Mouse (Mus musculus) heart, embryonic 12.5 days (tissue): ENCODE results near the gene Pfkm. TPM values are rescaled to one million over a fixed set of nuclear protein-coding genes. Genes with fewer than 3 reads are reported as not detected.

Experiments used
- ATAC-seq: fragments of 200-750 bp; cut with Nextera tagmentation; 2 replicates; pipeline ENCODE4 v1.8.0; 2017; ENCODE audit warnings: moderate TSS enrichment, moderate library complexity; ENCODE audit not compliant: insufficient number of reproducible peaks, low FRiP score
- H3K27ac ChIP-seq: fragments of 300-500 bp; sonication (generic); 2 replicates; pipeline ENCODE4 v1.5.1; 2016; ENCODE audit warnings: mild to moderate bottlenecking, moderate library complexity; ENCODE audit not compliant: poor library complexity, severe bottlenecking
- H3K27me3 ChIP-seq: fragments of 300-500 bp; sonication (generic); replicated peaks from 2 replicates; pipeline ENCODE4 v1.6.1; 2016; ENCODE audit warnings: mild to moderate bottlenecking, moderate library complexity
- H3K36me3 ChIP-seq: fragments of 300-500 bp; sonication (generic); 2 replicates; pipeline ENCODE4 v1.6.1; 2016; ENCODE audit warnings: mild to moderate bottlenecking, moderate library complexity
- H3K4me1 ChIP-seq: fragments of 300-500 bp; sonication (generic); replicated peaks from 2 replicates; pipeline ENCODE4 v1.6.1; 2016; ENCODE audit warnings: mild to moderate bottlenecking
- H3K4me2 ChIP-seq: fragments of 300-500 bp; sonication (generic); 2 replicates; pipeline ENCODE4 v1.6.1; 2016; ENCODE audit warnings: mild to moderate bottlenecking, moderate library complexity
- H3K4me3 ChIP-seq: fragments of 300-500 bp; sonication (generic); 2 replicates; pipeline ENCODE4 v1.5.1; 2016; ENCODE audit warnings: mild to moderate bottlenecking
- H3K9ac ChIP-seq: fragments of 300-500 bp; sonication (generic); 2 replicates; pipeline ENCODE4 v1.6.1; 2016; ENCODE audit warnings: mild to moderate bottlenecking, moderate library complexity
- H3K9me3 ChIP-seq: fragments of 300-500 bp; sonication (generic); replicated peaks from 2 replicates; pipeline ENCODE4 v1.6.1; 2016; ENCODE audit warnings: mild to moderate bottlenecking, moderate library complexity
- WGBS: fragments of 180-500 bp; shearing (Covaris S2); methylation state at CpG from one replicate; pipeline ENCODE4 v1.1.7; 2016; 5-methylcytosine and 5-hydroxymethylcytosine counted together
- polyA plus RNA-seq: library from polyadenylated mRNA; unstranded; fragments of >200 nt; fragmentation: Nextera tagmentation; extraction: Ambion mirVana; gene quantifications from 2 replicates; pipeline ENCODE4 v1.2.1, GENCODE M21; 2016

Pfkm gene
- polyA plus RNA-seq, 1 experiment from 2014 or later, result 80.3 TPM

DNA sequence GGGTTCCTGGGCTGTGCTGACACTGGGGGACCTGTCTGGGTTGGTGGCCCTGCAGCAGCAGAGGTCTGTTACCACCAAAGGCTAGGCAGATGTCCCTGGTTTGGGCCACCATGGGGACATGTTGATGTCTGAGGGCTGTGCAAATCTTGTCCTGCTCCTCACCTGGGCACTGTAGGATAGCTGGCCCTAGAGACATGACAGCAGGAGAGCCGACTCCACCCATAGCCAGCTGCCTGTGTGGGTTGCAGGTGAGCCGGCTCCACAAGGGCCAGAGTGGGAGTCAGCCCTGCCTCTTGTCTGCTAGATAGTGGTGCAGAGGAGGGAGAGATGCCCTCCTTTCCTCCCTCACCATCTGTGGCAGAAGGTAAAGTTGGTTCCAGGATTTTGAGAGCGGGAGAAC lies 22.0 kb upstream of the Pfkm start:
- H3K4me3 ChIP-seq, result no peak overlapping the region
- 91% methylated on average over 3 of the region's 3 CpGs for WGBS
- no peaks in the 10 kb centered on the region for H3K9me3 ChIP-seq
- no peaks in the 10 kb centered on the region; the same call in 1 of the 2 replicates for H3K4me1 ChIP-seq
- no peak overlapping the region for H3K4me2 ChIP-seq
- H3K27me3 ChIP-seq, result no peaks in the 10 kb centered on the region
- no peak for ATAC-seq
- no peak overlapping the region for H3K27ac ChIP-seq
- H3K9ac ChIP-seq, result no peak overlapping the region
- peaks cover 60% of the 10 kb centered on the region for H3K36me3 ChIP-seq

GRCm38 (mm10) chr15:98074521-98074920 lies 17.9 kb upstream of the Pfkm start:
- Histone ChIP-seq H3K9ac (no peak overlapping the region), H3K4me1 (no peaks in the 10 kb centered on the region), H3K27me3 (no peaks in the 10 kb centered on the region), H3K36me3 (peaks cover 71% of the 10 kb centered on the region), H3K4me2 (no peak overlapping the region), H3K4me3 (no peak overlapping the region), H3K27ac (no peak overlapping the region), H3K9me3 (no peaks in the 10 kb centered on the region)
- WGBS, result 89% methylated on average over 8 of the region's 8 CpGs
- no peak for ATAC-seq

GRCm38 (mm10) chr15:98075034-98075433 lies 17.4 kb upstream of the Pfkm start:
- Histone ChIP-seq H3K4me2 (no peak overlapping the region), H3K27me3 (no peaks in the 10 kb centered on the region), H3K9ac (no peak overlapping the region), H3K9me3 (no peaks in the 10 kb centered on the region), H3K36me3 (peaks cover 68% of the 10 kb centered on the region), H3K27ac (no peak overlapping the region), H3K4me3 (no peak overlapping the region), H3K4me1 (no peaks in the 10 kb centered on the region)
- ATAC-seq, result no peak
- 87% methylated on average over 16 of the region's 16 CpGs for WGBS

DNA sequence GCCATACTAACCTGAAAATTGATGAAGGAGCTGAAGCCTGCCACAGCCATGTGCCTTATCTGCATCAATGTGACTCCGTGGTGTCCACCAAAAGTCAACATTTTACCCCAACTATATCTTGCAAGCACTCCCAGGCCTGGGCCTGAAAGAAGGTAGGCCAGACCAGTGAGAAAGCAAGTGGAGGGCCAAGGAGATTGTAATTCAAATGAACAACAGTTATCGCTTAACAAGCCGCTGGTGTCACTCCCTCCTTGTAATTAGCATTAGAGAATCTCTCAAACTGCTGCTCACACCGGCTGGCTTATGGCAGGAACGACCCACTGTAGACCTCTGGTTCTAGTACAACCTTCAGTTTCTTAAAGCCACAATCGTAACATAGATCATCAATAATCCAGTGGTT lies 15.5 kb upstream of the Pfkm start:
- H3K4me2 ChIP-seq, result no peak overlapping the region
- H3K9ac ChIP-seq, result no peak overlapping the region
- no peak overlapping the region for H3K27ac ChIP-seq
- no peaks in the 10 kb centered on the region for H3K27me3 ChIP-seq
- 91% methylated on average over 6 of the region's 6 CpGs for WGBS
- no peaks in the 10 kb centered on the region for H3K4me1 ChIP-seq
- no peaks in the 10 kb centered on the region for H3K9me3 ChIP-seq
- ATAC-seq, result no peak
- peaks cover 66% of the 10 kb centered on the region for H3K36me3 ChIP-seq
- no peak overlapping the region for H3K4me3 ChIP-seq

DNA sequence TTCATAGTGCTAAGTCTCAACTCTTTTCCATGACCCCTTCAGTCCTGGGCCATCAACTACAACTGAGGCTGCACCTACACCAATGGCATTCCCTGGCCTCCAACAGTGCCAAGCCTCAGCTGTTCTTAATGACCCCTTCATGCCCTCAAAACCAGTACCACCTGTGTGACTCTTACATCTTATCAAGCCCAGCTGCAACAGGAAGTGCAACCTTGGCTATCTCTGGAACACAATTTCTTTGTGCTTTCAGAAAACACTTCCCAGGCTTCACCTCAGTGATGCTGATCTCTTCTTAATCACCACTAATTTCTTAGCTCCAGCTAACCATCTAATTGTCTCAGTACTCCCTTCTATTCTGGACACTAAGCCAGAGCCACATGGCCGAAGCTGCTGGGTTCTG lies 3.5 kb upstream of the Pfkm start:
- Histone ChIP-seq H3K9me3 (no peaks in the 10 kb centered on the region), H3K4me1 (peaks cover 7% of the 10 kb centered on the region), H3K9ac (no peak overlapping the region), H3K27me3 (no peaks in the 10 kb centered on the region), H3K27ac (no peak overlapping the region), H3K4me3 (no peak overlapping the region), H3K4me2 (no peak overlapping the region), H3K36me3 (peaks cover 31% of the 10 kb centered on the region)
- whole genome bisulfite sequencing, result 97% methylated on average over 1 of the region's 1 CpGs
- no peak for ATAC-seq

DNA sequence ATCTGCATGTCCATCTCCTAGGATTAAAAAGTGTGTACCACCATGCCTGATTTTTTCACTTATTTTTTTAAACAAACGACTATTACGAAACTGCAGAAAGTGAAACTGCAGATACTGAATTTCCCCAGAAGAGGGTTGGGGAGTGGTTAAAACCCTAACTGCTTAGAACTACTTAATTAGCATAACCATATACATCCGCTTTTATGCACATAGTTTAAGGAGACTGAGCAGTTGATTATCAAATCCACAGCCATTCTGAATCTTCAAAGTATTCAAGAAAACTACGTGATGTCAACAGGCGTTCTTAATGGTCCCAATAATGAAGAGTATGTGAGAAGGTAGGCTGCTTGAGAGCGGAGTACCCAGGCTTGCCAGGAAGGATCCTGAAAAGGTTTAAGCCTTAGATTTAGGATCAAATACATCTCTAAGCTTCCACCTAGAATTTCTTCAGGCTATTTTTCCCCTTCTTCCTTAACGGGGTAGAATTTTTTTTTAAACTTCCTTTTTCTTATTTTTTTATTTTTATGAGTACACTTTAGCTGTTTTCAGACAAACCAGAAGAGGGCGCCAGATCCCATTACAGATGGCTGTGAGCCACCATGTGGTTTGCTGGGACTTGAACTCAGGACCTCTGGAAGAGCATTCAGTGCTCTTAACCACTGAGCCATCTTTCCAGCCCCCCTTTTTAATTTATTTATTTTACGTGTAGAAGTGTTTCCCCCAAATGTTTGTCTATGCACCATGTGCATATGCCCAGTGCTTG lies 2.8 kb upstream of the Pfkm start:
- peaks cover 24% of the 10 kb centered on the region for H3K36me3 ChIP-seq
- peaks cover 7% of the 10 kb centered on the region for H3K4me1 ChIP-seq
- no peaks in the 10 kb centered on the region for H3K27me3 ChIP-seq
- H3K27ac ChIP-seq, result no peak overlapping the region
- WGBS, result 74% methylated on average over 9 of the region's 9 CpGs
- H3K4me2 ChIP-seq, result no peak overlapping the region
- no peaks in the 10 kb centered on the region for H3K9me3 ChIP-seq
- no peak for ATAC-seq
- no peak overlapping the region for H3K9ac ChIP-seq
- H3K4me3 ChIP-seq, result no peak overlapping the region

DNA sequence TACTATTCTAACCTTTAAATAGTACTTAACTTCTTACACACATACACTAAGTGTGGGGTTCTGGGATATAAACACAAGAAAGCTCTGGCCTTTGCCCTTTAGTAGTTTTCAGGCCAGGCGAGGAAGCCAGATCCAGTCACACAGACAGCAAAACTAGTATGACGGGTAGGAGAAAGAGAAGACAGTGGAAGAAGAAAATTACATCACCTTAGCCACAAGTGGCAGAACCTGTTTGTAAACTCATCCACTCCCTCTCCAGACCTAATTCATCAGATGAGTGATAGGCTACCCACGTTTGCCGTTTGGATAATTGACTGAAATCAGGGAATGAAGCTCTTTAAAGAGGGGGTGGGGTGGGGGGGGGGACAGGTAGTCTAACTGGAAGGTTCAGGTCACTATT lies 548 bp upstream of the Pfkm start:
- Histone ChIP-seq H3K9ac (peak overlapping the region; percentile 58), H3K4me2 (peak overlapping the region; percentile 63), H3K4me1 (peaks cover 7% of the 10 kb centered on the region), H3K36me3 (peaks cover 9% of the 10 kb centered on the region), H3K27ac (no peak overlapping the region), H3K4me3 (peak overlapping the region; percentile 85), H3K27me3 (no peaks in the 10 kb centered on the region), H3K9me3 (no peaks in the 10 kb centered on the region; the same call in 1 of the 2 replicates)
- 31% methylated on average over 4 of the region's 4 CpGs for WGBS
- no peak for ATAC-seq

DNA sequence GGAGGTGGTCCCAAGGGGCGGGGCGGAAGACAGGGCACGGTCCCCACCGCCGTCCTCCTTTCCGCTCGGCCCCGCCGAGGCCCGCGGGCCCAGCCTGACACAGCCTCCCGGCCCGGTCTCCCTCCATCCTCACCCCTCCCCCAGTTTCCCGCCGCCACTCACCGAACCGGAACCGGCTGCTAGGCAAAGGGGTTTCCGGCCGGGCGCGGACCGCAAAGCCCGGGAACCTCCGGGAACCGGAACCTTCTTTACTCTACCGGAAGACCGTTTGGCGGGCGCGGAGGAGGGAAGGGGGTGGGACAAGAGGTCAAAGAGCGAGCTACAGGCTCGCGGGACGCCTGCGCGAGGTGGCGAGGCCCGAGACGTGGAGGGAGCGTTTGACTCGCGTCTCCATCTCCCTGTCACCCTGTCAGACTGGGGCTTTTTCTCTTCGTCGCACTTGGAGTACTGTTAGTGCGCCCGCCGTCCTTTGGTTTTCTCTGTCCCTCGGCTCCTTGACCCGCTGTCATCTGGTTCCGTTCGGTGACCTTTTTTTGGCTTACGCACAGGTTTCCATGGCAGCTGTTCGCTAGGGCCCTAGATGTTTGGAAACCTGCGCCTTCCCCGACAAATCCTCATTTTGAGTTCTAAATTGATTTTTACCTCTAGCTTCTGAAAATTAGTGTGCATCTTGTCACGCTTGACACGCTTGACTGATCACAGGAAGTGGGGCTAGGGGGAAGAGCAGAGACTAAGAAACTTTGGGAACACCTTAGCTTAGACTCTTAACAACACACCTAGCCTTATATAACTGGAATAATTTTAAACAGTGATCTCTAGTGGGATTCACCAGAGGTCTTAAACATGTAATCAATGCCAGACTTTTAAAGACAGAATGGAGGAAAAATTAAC lies 977 bp downstream of the Pfkm start, which contains the start of gene Senp1:
Gene Senp1 (minus strand): TSS at position 624 of the 891 bp plus-strand sequence.
- peak within 1 kb of the TSS; percentile 94 for H3K9ac ChIP-seq

DNA sequence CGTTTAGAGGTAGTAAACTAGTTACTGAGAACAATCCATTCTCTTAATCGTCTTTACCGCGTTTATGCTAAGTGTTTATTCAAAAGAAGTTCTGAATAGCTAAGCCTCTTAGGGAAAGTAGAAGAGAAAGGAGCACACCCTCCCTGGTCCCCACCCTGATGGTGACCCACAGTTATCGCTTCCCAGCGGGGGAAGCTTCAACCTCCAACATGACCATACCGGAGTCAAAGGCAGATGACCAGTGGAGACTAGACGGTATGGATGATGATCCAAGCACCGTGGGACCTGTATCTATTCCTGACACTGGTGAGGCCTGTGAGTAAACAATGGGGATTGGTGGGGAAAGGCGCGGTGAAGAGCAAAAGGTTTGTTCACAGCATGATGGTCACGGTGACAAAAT lies 2.5 kb downstream of the Pfkm start:
- Histone ChIP-seq H3K4me2 (no peak overlapping the region), H3K27ac (no peak overlapping the region), H3K36me3 (no peaks in the 10 kb centered on the region), H3K27me3 (no peaks in the 10 kb centered on the region), H3K9ac (no peak overlapping the region), H3K4me3 (no peak overlapping the region), H3K4me1 (peaks cover 7% of the 10 kb centered on the region), H3K9me3 (no peaks in the 10 kb centered on the region; the same call in 1 of the 2 replicates)
- 88% methylated on average over 12 of the region's 12 CpGs for WGBS
- no peak for ATAC-seq

More for the DNA sequence above, 977 bp downstream of the Pfkm start, which contains the start of gene Senp1:
- H3K9me3 ChIP-seq, result no peaks in the 10 kb centered on the region; the same call in 1 of the 2 replicates
- peak within 1 kb of the TSS; percentile 91 for H3K4me2 ChIP-seq
- H3K36me3 ChIP-seq, result peaks cover 3% of the 10 kb centered on the region; the same call in 1 of the 2 replicates
- under 1% methylated on average over 58 of the region's 58 CpGs for WGBS
- peak within 1 kb of the TSS; percentile 85 for H3K4me3 ChIP-seq
- peaks cover 7% of the 10 kb centered on the region for H3K4me1 ChIP-seq
- H3K27me3 ChIP-seq, result no peaks in the 10 kb centered on the region
- peak; percentile 92 for ATAC-seq
- peak within 1 kb of the TSS; percentile 95 for H3K27ac ChIP-seq

DNA sequence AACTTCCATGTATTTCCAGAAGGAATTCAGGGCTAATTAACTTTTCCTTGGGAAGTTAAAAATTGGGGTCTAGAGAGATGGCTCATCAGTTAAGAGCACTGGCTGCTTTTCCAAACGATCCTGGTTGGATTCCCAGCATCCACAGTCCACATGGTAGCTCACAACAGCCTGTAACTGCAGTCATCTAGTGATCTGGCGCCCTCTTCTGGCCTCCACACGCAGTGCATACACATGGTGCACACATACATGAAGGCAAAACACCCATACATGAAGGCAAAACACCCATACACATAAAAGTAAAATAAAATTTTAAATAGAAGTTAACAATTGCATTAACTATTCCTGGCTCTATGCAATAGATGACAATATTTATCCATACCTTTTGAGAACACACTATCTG lies 4.6 kb downstream of the Pfkm start:
- 52% methylated on average over 3 of the region's 3 CpGs for WGBS
- Histone ChIP-seq H3K4me1 (peaks cover 2% of the 10 kb centered on the region), H3K27me3 (no peaks in the 10 kb centered on the region), H3K9ac (no peak overlapping the region), H3K36me3 (no peaks in the 10 kb centered on the region), H3K27ac (no peak overlapping the region), H3K9me3 (no peaks in the 10 kb centered on the region; the same call in 1 of the 2 replicates), H3K4me2 (no peak overlapping the region), H3K4me3 (no peak overlapping the region)
- no peak for ATAC-seq

GRCm38 (mm10) chr15:98098519-98098918 lies 6.1 kb downstream of the Pfkm start:
- no peak overlapping the region for H3K27ac ChIP-seq
- H3K9me3 ChIP-seq, result no peaks in the 10 kb centered on the region; the same call in 1 of the 2 replicates
- H3K9ac ChIP-seq, result no peak overlapping the region
- no peaks in the 10 kb centered on the region for H3K27me3 ChIP-seq
- no peaks in the 10 kb centered on the region for H3K36me3 ChIP-seq
- WGBS, result 82% methylated on average over 9 of the region's 9 CpGs
- ATAC-seq, result no peak
- no peak overlapping the region for H3K4me3 ChIP-seq
- no peak overlapping the region for H3K4me2 ChIP-seq
- H3K4me1 ChIP-seq, result no peaks in the 10 kb centered on the region
